Mouse (Mus musculus): ENCODE results near the gene 6030445D17Rik. TPM values are rescaled to one million over a fixed set of nuclear protein-coding genes. Genes with fewer than 3 reads are reported as not detected.

The 6030445D17Rik gene
- total RNA-seq, 2 experiments from 2014 or later = 0.40 to 0.50 TPM

Other genes with a start within 250 kb of the 6030445D17Rik start
- gene Tcea3, start 214.5 kb upstream of the 6030445D17Rik start, total RNA-seq (2021) = 10 to 100 TPM; 10.6 to 13.1 TPM
- gene Zfp46, start 177.6 kb upstream of the 6030445D17Rik start, total RNA-seq (2021) = 10 to 100 TPM; 39.2 to 41.8 TPM
- 100 to 1,000 TPM; 132 to 134 TPM for gene Hnrnpr, start 151.3 kb upstream of the 6030445D17Rik start, total RNA-seq (2021)
- under 1 TPM; 0.34 to 0.99 TPM for gene Htr1d, start 38.7 kb upstream of the 6030445D17Rik start, total RNA-seq (2021)
- 10 to 100 TPM; 35.7 to 39.8 TPM for gene Luzp1, start 7.5 kb downstream of the 6030445D17Rik start, total RNA-seq (2021)
- 10 to 100 TPM; 71.2 to 72.4 TPM for gene Kdm1a, start 140.5 kb downstream of the 6030445D17Rik start, total RNA-seq (2021)
- gene Tex46, start 148.2 kb downstream of the 6030445D17Rik start, total RNA-seq (2021) = not detected
- not detected for gene Lactbl1, start 160.4 kb downstream of the 6030445D17Rik start, total RNA-seq (2021)